Mouse (Mus musculus): ENCODE data around the gene Fbxo9. TPM values are rescaled to one million over a fixed set of nuclear protein-coding genes. Genes with fewer than 3 reads are reported as not detected.

Gene Fbxo9
- polyA plus RNA-seq, 1 experiment from 2014 or later: 44.1 TPM

Other genes starting within 250 kb of the Fbxo9 start
- 63.8 and 67.6 TPM in 2 replicates for gene Elovl5, start 191.7 kb downstream of the Fbxo9 start, polyA plus RNA-seq (2015; fragmentation: Nextera tagmentation; extraction: Ambion mirVana)
- gene Gcm1, start 57.1 kb downstream of the Fbxo9 start, polyA plus RNA-seq (2015; fragmentation: Nextera tagmentation; extraction: Ambion mirVana): not detected in 2 replicates
- 20.8 and 25.9 TPM in 2 replicates for gene Ick, start 127 bp upstream of the Fbxo9 start, polyA plus RNA-seq (2015; fragmentation: Nextera tagmentation; extraction: Ambion mirVana)
- 433 and 454 TPM in 2 replicates for gene Gsta4, start 73.7 kb upstream of the Fbxo9 start, polyA plus RNA-seq (2015; fragmentation: Nextera tagmentation; extraction: Ambion mirVana)
- 36.1 and 42.7 TPM in 2 replicates for gene Gsta1, start 121.6 kb upstream of the Fbxo9 start, polyA plus RNA-seq (2015; fragmentation: Nextera tagmentation; extraction: Ambion mirVana)
- 26.7 and 32.2 TPM in 2 replicates for gene Gm3776, start 148.1 kb upstream of the Fbxo9 start, polyA plus RNA-seq (2015; fragmentation: Nextera tagmentation; extraction: Ambion mirVana)
- gene Gm10639, start 180.9 kb upstream of the Fbxo9 start, polyA plus RNA-seq (2015; fragmentation: Nextera tagmentation; extraction: Ambion mirVana): 0.42 and 1.0 TPM in 2 replicates
- gene Omt2a, start 205.7 kb upstream of the Fbxo9 start, polyA plus RNA-seq (2015; fragmentation: Nextera tagmentation; extraction: Ambion mirVana): not detected in 2 replicates
- gene Omt2b, start 218.5 kb upstream of the Fbxo9 start, polyA plus RNA-seq (2015; fragmentation: Nextera tagmentation; extraction: Ambion mirVana): not detected in 2 replicates
- 9.6 and 11.7 TPM in 2 replicates for gene Gsta2, start 246.7 kb upstream of the Fbxo9 start, polyA plus RNA-seq (2015; fragmentation: Nextera tagmentation; extraction: Ambion mirVana)

Measured in stomach, embryonic 15.5 days (tissue).